Mouse (Mus musculus) cerebellum, postnatal 4 days (tissue): ENCODE data around the gene Gprc5d.
A peak's percentile ranks its signal among the peaks of the same experiment; 100 is the strongest.

ENCODE experiments used
- DNase-seq, 2 experiments: peaks; one replicate each; pipeline ENCODE4 v3.0.0; 2022; ENCODE audit warnings: low spot score in 2 of 2, mixed read lengths in 1 of 2

Gprc5d gene

DNA sequence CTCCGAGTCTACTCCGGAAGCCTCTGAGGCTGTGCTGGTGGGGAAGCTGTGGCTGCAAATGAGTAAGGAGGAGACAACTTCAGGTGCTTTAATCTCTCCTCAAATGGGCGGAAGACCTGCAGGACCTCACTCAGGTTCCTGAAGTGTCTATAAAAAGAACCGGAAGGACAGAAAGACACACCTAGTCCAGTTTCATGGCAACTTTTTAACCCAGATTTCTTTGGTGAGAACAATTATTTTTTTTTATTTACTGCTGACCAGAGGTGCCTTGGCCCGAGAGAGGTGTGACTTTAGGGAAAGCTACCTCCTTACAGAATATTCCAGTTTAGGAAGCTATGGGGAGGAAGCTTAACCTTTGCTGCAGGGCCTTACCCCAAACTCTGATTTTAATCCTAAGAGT, at the start of gene Gprc5d:
Gene Gprc5d (minus strand): TSS at position 101 of the 400 bp plus-strand sequence.
- no peak for DNase-seq

DNA sequence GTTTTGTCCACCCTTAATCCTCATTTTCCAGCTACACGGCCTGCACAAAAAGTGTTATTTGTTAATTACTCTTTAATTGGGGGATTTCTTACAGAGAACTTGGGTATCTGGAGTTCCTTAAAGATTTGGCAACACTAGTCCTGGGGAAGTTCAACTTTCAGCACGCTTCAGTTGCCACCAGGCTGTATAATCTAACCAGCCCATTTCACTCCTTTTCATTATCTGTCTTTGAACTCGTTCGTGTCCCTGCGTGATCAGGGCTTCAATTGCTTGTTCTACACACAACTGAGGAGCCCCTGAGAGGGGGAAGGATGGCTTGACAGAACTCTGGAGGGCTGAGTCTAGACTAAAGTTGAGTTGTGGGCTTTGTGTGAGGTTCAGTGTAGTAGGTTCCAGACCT, 48.6 kb upstream of the Gprc5d start:
- no peak for DNase-seq

DNA sequence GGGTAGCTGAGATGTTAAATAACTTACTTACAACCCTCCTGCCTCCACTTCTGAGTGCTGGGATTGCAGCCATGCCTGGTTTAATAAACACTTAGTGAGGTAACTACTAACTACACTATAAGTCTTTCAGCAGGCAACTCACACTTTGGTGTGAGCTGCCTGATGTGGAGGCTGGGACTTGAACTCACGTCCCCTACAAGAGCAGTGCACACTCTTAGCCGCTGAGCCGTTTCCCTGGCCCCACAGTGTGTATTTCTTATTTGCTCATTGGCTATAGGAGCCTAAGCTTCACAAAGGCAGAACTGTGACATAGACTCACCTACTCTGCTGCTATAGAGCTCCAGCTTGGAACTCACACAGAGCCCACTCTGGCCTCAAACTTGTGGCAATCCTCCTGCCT, 48.2 kb upstream of the Gprc5d start:
- DNase-seq: no peak

DNA sequence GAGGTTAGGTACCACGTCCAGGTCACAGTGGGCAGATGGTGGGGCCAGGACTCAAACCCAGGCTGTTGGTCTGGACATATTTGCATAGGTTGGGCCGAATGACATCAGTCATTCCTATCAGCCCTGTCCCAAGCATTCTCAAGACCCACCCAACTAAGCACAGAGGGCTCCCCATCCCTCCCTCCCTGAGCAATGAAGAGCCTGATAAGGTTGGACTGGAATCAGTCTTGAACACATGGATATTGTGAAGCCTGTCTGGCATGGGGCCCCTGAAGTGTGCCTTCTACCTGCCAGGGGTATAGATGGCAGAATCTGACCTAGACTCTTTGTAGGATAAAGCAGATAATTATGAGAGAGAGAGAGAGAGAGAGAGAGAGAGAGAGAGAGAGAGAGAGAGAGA, 47.6 kb upstream of the Gprc5d start:
- no peak for DNase-seq

DNA sequence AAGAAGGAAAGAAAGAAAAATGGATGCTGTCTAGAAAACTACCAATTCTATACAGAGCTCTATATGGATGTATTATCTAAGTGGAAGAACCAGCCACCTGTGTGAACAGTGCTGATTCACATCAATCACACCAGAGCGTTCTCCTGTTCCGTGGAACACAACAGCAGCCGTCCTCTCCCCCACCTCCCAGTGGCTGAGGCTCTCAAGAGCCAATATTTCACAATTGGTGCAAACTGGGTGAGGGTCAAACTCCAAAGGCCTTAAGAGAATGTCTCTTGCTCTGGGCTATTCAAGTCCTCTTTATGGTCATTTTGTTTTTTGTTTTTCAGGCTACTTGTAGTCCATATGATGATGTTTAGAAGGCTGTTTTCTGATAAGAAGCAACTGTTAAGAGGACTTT, 47.1 kb upstream of the Gprc5d start:
- no peak for DNase-seq

DNA sequence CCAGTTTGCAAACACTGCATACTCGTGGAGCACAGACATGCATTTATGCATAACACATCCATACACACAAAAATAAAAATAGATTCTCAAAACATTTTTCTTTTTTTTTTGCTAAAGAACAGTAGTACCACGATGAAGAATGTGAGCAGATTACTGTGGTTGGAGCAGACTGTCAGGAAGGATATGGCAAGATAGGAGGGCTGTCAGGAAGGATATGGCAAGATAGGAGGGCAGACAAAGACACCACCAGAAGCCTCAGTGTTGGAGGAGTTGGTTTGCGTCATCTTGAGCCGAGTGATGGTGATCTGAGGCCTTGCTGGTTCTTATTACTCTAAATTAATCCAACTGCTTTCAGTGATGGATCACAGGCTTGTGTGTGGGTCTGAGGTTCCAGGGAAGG, 44.8 kb upstream of the Gprc5d start:
- no peak for DNase-seq

DNA sequence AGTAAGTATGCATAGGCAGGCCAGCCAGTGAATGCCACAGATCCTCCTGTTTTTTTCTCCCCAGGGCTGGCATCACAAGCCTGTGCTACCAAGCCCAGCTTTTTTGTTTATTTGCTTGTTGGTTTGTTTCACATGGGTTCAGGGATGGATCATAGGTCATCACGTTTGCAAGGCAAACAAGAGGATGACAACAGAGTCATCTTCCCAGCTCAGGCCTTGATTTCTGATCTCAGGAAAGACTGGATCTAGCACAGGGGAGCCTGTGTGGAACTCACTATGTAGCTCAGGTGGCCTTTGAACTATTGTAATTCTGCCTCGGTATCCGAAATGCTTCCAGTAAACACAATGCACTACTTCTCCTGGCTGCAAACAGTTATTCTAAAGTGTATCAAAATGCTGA, 44.2 kb upstream of the Gprc5d start:
- DNase-seq: no peak

DNA sequence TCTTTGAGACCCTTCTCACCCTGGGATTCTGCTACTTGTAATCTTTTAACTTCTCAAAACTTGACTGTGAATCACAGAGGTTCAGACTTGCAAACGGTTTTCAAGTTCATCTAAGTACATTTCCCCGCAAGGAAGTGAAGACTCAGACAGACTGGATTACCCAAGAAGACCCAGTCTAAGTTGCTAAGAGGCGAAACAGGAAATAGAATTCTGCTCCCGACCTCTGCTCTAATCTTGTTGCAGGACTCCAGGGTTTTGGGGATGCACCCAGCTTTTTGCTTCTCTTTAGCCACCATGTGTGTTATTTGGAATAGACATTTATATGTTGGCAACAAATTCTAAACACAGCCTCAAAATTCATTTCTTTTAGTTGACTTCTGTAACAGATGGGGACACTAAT, 43.3 kb upstream of the Gprc5d start:
- DNase-seq: no peak

DNA sequence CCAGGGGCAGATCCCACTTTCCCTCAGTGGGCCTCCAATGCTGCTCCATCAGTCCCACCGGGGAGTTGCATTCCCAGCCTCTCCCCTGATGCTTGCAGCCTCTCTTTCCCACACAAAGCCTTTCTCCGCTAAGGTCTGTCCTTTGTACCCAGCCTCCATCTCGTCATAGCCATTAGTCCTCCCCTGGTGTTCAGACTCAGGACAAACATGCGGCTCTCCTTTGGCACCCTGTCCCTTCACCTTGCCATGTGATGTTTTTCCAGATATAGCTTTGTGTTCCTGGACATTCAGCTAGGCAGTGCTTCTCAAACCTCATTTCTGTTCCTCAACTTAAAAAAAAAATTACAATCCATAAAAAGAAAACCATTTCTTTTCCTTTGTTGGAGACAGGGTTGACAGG, 40.4 kb upstream of the Gprc5d start:
- DNase-seq: no peak

DNA sequence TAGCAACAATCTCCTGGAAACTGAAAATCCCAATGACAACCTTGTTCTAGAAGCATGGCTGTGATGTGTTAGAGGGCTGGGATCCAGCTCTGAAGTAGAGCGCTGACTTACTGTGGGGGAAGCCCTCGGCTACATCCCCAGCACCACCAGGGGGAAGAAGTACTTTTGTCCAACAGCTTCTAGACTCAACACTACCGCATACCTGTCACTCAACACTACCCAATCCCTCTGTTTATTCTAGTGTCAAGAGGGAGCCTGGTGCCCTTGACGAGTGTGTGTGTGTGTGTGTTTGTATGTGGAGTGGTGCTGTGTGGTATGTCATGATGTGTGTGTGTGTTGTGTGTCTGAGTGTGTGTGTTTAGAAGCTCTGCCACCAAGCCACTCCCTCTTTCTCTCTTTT, 39.4 kb upstream of the Gprc5d start:
- DNase-seq: no peak

DNA sequence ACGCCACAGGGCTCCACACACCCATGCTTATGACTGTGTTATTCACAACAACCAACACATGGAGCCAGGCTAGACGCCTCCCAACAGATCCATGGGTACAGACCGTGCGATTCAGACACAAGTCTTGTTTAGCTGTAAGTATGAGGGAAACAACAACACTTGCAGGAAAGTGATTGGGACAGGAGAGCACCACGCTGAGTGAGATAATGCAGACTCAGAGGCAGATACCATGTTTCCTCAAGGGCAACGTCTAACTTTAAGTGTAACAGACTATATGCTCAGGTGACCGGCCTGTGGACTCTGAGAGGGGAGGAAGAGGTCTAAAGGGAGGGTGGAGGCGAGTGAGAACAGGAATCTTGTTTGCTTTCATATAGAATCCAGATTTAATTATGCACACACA, 38.5 kb upstream of the Gprc5d start:
- DNase-seq: no peak

DNA sequence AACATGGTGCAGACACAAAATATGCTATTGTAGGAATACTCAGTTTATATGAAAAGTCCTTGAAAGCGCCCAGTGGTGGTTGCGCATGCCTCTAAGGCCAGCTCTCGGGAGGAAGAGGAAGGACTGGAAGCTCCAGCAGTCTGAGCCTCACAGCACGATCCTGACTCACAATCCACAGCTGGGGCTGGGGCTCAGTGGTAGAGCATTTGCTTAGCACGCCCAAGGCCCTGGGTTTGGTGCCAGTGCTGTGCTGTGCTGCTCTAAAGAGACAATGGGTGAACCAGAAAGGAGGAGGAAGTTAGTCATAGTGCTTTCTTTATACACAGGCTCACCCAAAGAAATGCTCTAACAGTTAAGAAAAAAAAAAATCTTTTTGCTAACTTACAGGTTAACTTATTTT, 35.6 kb upstream of the Gprc5d start:
- DNase-seq: no peak

DNA sequence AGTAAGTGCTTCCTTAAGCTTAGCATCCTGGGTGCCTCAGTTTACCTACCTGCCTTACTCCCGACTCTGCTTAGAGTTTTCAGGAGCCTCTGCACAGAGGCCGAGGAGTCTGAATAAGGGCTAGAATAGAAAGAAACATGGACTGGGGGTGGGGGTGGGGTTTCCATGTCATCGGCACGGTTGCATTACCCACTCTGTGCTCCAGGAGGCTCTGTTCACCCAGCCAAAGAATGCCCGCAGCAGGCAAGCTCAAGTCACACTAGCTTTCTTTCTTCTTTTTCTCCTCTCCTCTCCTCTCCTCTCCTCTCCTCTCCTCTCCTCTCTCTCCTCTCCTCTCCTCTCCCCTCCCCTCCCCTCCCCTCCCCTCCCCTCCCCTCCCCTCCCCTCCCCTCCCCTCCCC, 32.2 kb upstream of the Gprc5d start:
- peak in 1 of 2 experiments; percentile 35 for DNase-seq

DNA sequence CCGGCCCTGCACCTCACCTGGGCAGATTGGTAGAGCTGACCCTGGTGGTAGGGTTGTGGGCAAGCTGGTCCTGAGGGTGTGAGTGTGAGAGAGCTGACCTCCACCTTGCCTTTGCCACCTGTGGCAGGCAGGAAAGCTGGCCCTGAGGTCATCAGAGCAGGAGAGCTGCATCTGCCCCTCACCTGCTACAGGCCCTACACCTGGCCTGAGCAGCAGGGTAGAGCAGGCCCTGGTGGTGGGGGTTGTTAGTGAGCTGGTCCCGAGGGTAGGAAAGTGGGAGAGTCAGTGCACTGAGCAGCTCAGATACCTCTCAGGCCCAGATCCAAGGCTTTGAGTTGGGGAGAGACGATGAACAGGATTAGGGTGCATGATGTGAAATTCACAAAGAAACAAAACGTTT, 31.6 kb upstream of the Gprc5d start:
- DNase-seq: no peak

DNA sequence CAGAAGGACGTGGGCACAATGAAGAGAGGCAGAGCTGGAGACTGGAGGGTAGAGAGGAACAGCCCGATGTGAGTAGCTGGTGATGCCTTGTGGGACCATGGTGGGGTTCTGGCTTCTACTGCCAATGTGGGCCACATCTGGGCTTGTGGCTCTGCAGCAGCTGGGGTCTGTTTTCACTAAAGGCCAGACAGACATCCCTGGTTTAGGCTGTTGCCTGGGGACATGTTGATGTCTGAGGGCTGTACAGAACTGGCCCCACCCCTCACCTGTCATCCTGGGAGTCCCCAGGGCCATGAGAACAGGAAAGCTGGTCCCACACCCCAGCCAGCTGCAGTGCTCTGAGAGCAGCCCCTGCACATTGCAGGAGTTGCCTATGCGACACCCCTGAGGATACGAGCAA, 31.1 kb upstream of the Gprc5d start:
- no peak for DNase-seq

DNA sequence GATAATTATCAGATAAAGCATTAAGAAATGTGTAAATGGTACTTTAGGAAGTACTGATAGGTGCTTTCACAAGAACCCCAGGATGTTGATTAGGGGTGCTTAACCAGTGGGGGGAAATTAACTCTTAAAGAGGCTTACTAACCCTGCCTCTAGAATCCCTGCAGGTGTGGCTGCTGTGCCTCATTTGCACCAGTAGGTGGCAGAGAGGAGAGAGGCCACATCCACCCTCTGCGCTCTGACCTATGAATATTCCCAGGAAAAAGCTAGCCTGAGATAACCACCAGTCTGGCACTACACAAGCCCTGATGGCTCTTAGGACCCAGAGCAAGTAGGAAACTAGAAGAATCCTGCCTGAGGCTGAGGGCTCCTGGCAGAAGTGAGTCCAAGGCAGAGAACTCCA, 30.4 kb upstream of the Gprc5d start:
- DNase-seq: no peak

DNA sequence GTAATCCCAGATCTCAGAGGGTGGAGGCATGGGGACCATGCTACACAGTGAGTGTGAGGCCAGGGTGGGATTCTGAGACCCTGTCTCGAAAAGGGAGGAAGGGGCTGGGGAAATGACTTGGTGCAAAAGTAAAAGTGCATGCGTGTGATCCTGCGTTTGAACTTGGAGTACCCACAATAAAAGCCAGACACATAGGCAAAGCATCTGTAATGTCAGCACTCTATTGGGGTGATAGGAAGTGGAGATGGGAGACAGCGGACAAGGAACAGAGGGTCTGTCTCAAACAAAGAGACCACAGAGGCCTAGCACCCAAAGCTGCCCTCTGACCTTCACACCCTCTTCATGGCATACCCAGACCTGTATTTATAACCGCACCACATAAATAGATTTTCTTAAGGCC, 27.9 kb upstream of the Gprc5d start:
- no peak for DNase-seq

DNA sequence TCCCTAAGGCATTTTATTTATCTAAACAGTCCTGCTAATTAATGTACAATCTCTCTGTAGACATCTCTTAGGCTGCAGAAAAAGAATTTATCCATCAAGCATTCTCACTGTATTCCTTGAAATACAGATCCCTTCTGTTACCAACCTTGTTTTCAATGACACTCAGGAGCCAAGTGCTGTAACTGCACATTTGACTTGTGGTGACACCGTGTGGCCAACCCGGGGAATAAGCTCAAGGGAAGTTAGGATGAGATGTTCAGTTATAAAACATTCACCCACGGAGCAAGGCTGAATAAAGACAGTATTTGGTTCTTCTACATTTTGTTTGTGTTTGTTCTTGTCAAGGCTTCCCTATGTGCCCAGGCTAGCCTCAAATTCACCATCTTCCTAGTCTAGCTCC, 26.4 kb upstream of the Gprc5d start:
- DNase-seq: no peak

DNA sequence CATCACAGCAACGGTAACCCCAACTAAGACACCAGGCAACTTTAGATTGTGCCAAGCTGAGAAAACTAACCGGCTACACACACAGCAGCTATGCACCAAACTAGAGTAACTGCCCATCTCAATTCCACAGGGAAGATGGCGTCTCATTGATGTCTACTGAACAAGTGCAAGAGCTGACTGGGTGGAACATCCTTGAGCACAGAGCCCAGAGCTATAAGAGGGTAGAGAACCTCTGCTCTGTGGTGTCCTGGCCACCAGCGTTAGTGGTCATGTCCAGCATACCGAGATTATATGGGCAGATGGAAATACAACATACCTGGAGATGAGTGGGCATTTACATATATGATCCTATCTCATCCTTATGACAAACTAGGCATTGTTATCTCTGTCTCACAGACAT, 25.1 kb upstream of the Gprc5d start:
- no peak for DNase-seq

DNA sequence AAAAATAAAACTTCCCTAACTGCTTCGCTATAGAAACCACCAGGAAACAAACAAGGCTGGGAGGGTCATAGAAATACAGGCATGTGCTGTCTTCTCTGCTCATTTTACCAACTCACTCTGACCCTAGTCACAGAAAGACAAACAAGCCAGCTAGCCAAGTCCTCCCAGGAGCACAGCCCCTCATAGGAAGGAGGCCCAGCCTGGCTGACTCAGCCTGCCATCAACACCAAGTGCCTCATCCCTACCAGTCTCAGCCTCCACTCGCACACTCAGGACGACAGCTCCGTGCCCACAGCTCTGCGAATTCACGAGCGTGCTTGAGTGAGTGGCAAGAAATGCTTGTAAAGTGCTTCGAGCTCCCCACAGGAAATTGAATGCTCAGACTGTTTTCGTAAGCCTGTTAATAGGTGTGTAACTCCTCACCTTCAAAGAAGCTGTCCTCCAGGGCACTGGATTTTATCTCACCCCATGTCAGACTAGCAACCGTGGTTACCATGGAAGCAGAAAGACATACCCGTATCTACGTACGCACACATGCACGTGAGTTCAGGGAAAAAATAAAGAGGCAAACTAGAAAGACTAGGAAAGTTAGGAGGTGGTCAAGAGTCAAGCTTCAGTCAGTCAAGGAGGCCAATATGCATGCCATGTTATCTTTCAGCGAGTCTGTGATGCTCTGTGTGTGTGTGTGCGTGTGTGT, 23.5 kb upstream of the Gprc5d start:
- no peak for DNase-seq

DNA sequence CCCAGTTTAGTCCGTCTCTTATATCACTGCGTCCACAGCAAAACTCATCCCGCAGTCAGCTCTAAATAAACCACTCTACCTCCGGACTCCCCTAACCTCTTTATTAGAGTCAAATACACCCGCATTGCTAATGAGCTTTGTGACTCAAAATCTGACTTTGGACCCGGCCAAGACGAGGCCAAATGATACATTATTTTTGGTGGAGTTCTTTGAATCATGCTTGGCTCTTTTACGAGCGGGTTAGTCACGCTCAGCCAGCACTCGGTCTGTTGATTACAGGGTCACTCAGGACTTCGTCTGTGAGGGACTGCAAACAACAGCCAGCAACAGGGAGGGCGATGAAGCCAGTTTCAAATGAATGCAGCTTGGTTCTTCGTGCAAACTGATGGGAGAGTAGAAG, 20.7 kb upstream of the Gprc5d start:
- DNase-seq: no peak

DNA sequence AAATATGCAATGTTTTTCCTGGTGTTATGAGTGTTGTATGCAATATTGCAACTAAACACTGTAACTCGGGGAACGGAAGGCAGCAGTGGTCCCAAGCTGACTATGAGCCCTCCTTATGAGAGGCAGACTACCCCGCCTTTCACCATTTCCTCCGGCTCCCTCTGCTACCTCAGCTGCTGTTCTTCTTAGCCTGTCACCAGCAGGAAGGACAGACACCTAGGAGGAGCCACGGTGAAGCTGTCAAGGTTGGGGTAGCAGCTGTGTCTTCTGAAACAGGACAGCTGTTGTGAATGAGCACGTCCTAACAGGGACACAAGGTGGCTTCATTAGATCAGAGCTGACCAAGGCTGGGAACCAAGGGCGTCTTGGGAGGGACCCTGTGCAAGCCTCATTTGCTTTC, 20.1 kb upstream of the Gprc5d start:
- DNase-seq: no peak

DNA sequence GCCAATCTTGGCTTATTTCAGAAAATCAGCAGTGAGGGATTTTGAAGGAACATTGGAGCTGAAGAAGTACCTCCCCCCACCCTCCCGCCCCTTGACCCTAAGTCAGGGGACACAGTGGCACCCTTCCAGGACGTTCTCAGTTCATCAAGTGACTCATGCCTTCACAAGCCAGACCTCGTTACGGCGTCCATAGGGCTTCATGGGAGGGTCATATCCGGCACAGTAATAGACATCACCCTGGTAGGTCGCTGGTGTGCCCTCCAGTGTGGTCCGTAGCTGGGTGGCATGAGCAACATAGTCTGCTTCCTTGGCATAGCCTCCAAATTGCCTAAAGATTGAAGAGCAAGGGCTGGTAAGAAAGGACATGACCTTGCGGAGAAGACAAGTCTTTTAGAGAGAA, 19.7 kb upstream of the Gprc5d start:
- DNase-seq: no peak

DNA sequence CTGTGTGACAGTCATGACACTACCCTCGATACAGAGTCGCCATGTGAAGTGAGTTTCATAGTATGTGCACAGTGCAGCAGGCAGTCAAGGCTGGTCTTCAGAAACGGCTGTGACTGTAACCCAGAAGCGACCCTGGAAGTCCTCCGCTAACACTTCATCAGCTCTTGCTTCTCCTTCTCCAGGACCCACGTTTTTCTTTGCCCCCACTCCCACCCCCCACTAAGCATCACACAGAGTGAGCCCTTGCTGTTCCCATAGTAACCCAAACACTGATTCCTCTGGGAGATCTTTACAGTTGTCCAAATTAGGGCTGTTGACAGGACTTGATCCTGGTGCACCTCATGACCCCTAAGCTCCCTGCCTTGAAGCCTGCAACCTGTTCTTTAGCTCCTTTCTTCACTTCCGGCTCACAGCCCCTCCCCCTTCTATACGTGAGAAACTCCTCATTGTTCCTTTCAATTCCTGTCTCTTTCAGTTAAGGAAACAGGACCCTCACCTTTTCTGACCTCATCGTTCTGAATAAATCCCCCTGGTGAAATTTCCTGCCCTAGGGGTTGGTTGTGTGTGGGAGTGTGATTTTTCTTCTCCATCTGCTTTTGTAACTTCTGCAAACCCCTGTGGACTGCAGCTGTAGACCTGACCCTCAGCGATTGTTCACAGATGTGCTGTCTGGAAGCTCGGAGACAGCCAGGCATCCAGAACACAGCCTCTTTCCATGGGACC, 18.5 kb upstream of the Gprc5d start:
- no peak for DNase-seq
